Mouse (Mus musculus): ENCODE data around the gene Gm17655. TPM values are rescaled to one million over a fixed set of nuclear protein-coding genes. Genes with fewer than 3 reads are reported as not detected.

The Gm17655 gene
- polyA plus RNA-seq (2012; fragmentation: generic; extraction: Trizol): under 1 TPM; 0.01 to 0.07 TPM

GRCm38 (mm10) chr5:110072413-110072812 lies at the start of gene Gm17655:
TSS of gene Gm17655 (minus strand) at chr5:110072513.

GRCm38 (mm10) chr5:110109991-110110441 lies 37.7 kb upstream of the Gm17655 start, which contains the start of gene Zfp605:
TSS of gene Zfp605 (plus strand) at chr5:110110092.

DNA sequence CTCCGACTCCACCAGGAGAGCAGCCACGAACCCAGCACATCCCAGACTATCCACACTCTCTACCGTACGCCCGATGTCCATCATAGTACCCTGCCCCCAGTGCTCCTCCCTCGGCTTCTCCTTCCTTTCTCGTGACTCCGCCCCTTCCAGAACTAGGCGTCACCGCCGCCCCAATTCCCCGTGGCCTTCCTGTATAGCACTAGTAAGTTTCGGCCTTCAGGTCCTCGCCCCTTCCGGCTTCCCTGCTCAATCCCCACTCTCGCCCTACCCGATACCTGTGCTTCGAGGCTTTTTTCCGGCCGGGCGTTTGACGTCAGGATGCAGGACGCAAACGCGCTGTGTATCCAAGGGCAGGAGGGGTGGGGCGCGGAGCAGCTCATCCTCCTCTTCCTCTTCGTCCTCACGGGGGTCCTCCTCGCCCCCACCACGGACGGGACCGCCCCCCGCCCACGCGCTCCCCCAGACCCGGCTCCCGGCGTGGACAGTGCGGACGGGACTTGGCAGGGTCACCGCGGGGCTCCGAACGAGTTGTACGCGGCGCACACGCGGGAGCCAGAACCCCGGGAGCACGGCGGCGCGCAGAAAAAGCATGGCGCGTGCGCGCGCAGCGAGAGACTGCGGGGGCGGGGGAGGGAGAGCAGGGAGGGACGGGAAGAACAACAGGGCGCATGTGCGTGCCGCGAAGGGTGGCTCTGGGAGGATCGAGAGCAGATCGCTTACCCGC lies 35.4 kb upstream of the Gm17655 start, which contains the start of gene Gtpbp6:
Gene Gtpbp6, minus strand, starts transcription at position 617 of the 724 bp plus-strand sequence.

GRCm38 (mm10) chr5:110099656-110100580 lies 27.6 kb upstream of the Gm17655 start, which contains the start of gene Plcxd1:
TSS of gene Plcxd1 (plus strand) at chr5:110099969.

GRCm38 (mm10) chr5:110094030-110094846 lies 21.9 kb upstream of the Gm17655 start, which contains the start of gene Gm35315:
TSS of gene Gm35315 (minus strand) at chr5:110094420.

Other genes with a start within 250 kb of the Gm17655 start
- gene Gm15446, start 149.1 kb downstream of the Gm17655 start, polyA plus RNA-seq (2012; fragmentation: generic; extraction: Trizol): under 1 TPM; 0.07 to 0.52 TPM
- 1 to 10 TPM; 1.1 to 5.8 TPM for gene Zfp932, start 76.0 kb downstream of the Gm17655 start, polyA plus RNA-seq (2012; fragmentation: generic; extraction: Trizol)
- gene Gm35315, start 21.9 kb upstream of the Gm17655 start, polyA plus RNA-seq (2012; fragmentation: generic; extraction: Trizol): under 1 TPM; 0.01 to 0.06 TPM
- 1 to 10 TPM in 1 of 2 experiments, under 1 TPM in 1; 0.29 to 1.4 TPM for gene Plcxd1, start 27.5 kb upstream of the Gm17655 start, polyA plus RNA-seq (2012; fragmentation: generic; extraction: Trizol)
- gene Gtpbp6, start 35.7 kb upstream of the Gm17655 start, polyA plus RNA-seq (2012; fragmentation: generic; extraction: Trizol): 10 to 100 TPM; 32.7 to 58.5 TPM
- under 1 TPM; 0.06 to 0.19 TPM for gene Zfp605, start 37.6 kb upstream of the Gm17655 start, polyA plus RNA-seq (2012; fragmentation: generic; extraction: Trizol)
- gene Chfr, start 63.3 kb upstream of the Gm17655 start, polyA plus RNA-seq (2012; fragmentation: generic; extraction: Trizol): 10 to 100 TPM in 1 of 2 experiments, under 1 TPM in 1; 0.97 to 10.9 TPM
- gene Golga3, start 104.2 kb upstream of the Gm17655 start, polyA plus RNA-seq (2012; fragmentation: generic; extraction: Trizol): 10 to 100 TPM in 1 of 2 experiments, under 1 TPM in 1; 0.95 to 10.3 TPM
- gene Ankle2, start 158.5 kb upstream of the Gm17655 start, polyA plus RNA-seq (2012; fragmentation: generic; extraction: Trizol): 1 to 10 TPM; 2.6 to 9.6 TPM
- 10 to 100 TPM; 11.9 to 19.2 TPM for gene Pgam5, start 197.4 kb upstream of the Gm17655 start, polyA plus RNA-seq (2012; fragmentation: generic; extraction: Trizol)
- gene Pxmp2, start 213.7 kb upstream of the Gm17655 start, polyA plus RNA-seq (2012; fragmentation: generic; extraction: Trizol): 1 to 10 TPM; 2.4 TPM
- 10 to 100 TPM; 13.3 to 14.3 TPM for gene Pole, start 213.8 kb upstream of the Gm17655 start, polyA plus RNA-seq (2012; fragmentation: generic; extraction: Trizol)

Measured in C3H10T1/2 (cell line).